Comparison of ENCODE assay signal across 22 mouse cellular contexts in genomic region chr14:27721759-27722158, GRCm38 (mm10).
DNase-seq lines count a peak whose midpoint lies in the region; TF ChIP-seq lines count a peak whose summit lies in the region.
"Had no signal": no experiment of that assay in that cellular context is flagged by ENCODE, and none has a peak within 500 bp of the region (broad histone marks: within the 10 kb centered on the region; RNA-seq: fewer than 3 reads in every experiment).

No protein-coding gene starts in this region.

- no peak for TF ChIP-seq CTCF in left cerebral cortex, adult 2 months (IDR thresholded peaks at IDR 0.05)

- H3K4me3 ChIP-seq in left cerebral cortex, adult 2 months = no peak overlapping the region
- H3K4me3 ChIP-seq: embryonic facial prominence, embryonic 10.5 days; embryonic facial prominence, embryonic 13.5 days; erythroblast, embryonic 14.5 days; forebrain, embryonic 12.5 days; forebrain, embryonic 15.5 days; hindbrain, embryonic 10.5 days; hindbrain, embryonic 13.5 days had no signal

- H3K27ac ChIP-seq in left cerebral cortex, adult 2 months = peak overlapping the region; percentile 65
- H3K27ac ChIP-seq: embryonic facial prominence, embryonic 10.5 days; embryonic facial prominence, embryonic 13.5 days; forebrain, embryonic 12.5 days; forebrain, embryonic 15.5 days; hindbrain, embryonic 10.5 days; hindbrain, embryonic 13.5 days had no signal

- DNase-seq in heart, adult 11 months = peak; percentile 11
- DNase-seq in heart, postnatal 36 days = no peak
- no peak for DNase-seq in left cerebral cortex, adult 2 months (ENCODE audit: extremely low spot score in 1 of 2, low spot score in 2 of 2)
- no peak for DNase-seq in left cerebral cortex, postnatal 4 days
- DNase-seq in telencephalon, adult 2 months (ENCODE audit: low read depth, low spot score) = peak; percentile 85
- DNase-seq in thymus, postnatal 10 days (ENCODE audit: low spot score in 2 of 2) = no peak
- DNase-seq: adrenal gland, adult 2 months; adrenal gland, postnatal 14 days; cerebellum, adult 11-12 months; cerebellum, adult 8-10 months; cerebellum, postnatal 10 days; cerebellum, postnatal 36 days; embryo, embryonic 11 days; gastrocnemius, postnatal 10 days; gastrocnemius, postnatal 36 days had no signal

- intact Hi-C loops in heart, postnatal 36 days (cut with DNase I) = no loop called here
- intact Hi-C loops in left cerebral cortex, adult 2 months (cut with DNase I) = loop anchor here (5.0 kb wide), 1 partner anchor 49 kb away; no protein-coding TSS in a partner anchor
- intact Hi-C loops in left cerebral cortex, postnatal 4 days (cut with DNase I) = no loop called here

Comparison
In these comparisons a context has a peak if more than half of its experiments do, and no peak if none do; other contexts are left out.
1. DNase-seq: peak in heart, adult 11 months (single experiment) and telencephalon, adult 2 months (single experiment); none in heart, postnatal 36 days (0 of 2), left cerebral cortex, adult 2 months (0 of 2), left cerebral cortex, postnatal 4 days (single experiment) and thymus, postnatal 10 days (0 of 2).